Mouse (Mus musculus) brain, adult 2 months (tissue): ENCODE measurements around the gene Ifrd1.
A peak's percentile ranks its signal among the peaks of the same experiment; 100 is the strongest.
"Not testable (repeated sequence)": the region's sequence is repeated elsewhere in the genome, so short reads cannot be mapped to it uniquely, and the experiment has no call there.

Experiments
- DNase-seq: peaks from one replicate; pipeline ENCODE4 v3.0.0; 2011; ENCODE audit warnings: low read depth, low spot score

The Ifrd1 gene

DNA sequence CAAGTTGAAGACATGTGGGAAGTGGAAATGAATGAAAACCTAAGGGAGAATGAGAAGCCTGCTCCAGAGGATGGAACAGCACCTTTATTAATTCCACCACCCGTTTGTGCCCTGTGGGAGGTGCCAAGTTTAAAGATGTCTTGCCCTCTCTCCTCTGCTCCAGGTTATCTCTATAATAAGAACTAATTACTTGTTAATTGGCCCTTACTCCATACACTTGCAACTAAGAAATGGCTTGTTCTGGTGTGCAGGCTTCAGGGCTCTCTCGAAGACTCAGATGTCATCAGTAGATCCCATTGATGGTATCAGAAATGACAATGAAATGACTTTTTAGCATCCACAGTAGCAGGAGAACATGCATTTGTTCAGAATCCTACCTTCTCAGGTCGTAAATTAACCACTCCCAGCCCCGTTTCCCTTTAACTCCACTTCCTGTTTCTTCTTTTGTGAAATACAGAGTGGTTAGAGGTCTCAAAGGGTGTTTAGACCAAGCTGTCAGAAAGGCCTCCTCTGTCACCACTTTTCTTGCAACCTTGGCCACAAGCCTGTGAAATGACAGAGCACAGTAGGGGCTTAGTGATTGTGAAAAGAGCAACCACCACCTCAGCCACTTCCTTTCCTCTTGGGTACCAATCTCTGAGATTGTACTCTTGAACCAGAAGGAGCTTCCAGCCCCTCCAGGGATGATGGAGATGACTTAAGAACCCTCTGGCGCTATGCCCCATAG, at the start of gene Ifrd1:
TSS of gene Ifrd1 (minus strand) at position 51 of the 727 bp plus-strand sequence.
- no peak for DNase-seq

DNA sequence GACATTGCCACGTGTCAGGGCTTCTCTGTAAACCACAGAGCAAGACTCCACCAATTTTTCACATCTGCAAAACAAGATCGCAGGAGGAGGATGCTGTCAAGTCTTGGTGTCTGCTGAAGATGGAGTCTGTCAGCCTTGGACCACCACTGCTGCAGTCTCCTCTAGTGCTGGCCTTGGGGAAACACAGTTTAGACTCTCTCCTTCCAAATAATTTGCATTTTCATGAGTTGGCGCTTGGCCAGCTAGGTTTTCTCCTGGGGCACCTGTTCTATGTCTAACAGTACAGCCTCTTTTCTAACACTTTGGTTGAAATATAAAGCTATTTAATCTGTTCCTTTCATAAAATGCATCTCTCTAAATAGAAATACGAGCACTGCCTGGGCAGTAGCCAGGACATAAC, 38.2 kb upstream of the Ifrd1 start:
- DNase-seq: no peak

DNA sequence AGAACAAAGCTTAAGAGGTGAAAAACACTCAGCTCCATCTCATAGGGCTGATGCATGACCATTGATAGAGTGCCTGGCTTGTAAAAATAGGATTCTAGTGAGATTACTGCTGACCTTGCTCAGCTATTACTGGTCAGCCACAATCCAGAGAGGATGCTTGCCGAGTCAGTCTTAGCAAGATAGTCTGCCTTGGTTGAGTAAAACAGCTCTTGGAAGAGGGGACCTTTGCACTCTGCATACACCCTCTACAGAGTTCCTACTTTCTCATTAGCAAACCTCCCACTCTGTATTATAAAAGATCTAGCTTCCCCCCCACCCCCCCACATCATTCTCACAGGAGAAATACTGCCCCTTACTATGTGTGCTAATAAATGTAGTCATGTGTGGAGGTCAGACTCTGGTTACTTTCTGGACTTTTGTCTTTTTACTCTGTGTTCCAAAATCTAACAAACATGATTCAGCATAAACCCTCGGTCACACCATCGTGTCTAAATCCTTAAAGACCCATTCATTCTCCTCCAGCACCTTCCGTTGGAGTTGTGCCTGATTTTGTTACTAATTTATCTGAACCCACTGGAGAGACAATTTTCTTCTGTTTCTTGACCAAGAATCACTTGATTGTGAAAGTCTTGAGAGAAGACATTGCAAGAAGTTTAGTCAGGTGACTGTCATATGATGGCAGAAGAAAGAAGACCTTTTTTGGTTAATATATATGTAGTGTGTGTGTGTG, 32.5 kb upstream of the Ifrd1 start:
- no peak for DNase-seq

DNA sequence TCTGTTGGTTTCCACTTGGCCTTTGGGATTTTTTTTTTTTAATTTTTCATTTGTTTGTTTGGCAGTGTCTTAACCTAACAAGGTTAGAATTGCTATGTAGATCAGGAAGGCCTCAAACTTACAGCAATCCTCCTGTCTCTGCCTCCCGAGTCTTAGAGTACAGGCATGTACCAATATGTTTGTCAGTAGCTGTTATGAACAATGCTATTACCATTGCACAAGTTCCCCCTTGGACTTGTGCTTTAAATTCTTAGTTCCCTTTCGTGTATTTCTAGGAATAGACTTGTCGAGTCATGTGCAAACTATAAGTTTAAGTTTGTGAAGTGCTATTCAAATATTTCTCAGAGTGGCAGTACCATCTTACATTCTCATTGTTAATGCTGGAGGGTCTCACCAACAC, 29.3 kb upstream of the Ifrd1 start:
- DNase-seq: no peak

DNA sequence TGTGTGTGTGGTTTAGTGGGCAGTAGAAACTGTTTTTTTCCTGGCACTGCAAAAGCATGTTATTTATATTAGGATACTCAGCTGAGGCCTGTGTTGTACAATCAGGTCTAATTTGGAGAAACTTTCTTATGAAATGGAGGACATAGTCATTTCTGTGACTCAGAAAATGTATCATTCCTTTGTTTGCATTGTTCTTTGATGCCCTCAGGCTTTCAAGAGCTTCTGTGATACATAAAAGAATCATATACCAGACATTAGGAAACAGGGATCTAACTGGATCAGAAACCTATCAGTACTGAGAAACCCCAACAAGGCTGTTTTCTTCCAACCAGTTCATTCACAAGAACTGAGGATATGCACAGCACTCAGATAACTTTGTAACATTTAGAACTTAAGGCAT, 26.6 kb upstream of the Ifrd1 start:
- DNase-seq: no peak

DNA sequence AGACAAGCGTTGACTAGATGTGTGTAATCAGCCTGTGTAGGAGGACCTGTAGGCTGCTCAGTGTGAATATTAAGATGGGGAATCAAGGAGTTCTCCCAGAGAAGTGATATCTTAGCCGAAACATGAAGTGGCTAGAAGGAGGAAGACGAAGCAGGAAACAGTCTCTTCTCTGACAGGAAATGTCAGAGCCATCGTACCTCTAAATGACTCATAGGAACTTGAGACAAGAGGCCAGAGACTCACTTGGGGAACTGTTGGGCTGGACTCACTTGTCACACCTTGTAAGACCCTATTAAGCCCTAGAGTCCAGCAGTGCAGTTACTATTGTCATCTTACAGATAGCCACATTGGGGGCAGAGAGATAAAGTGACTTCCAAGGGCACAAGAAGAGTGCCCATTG, 25.0 kb upstream of the Ifrd1 start:
- DNase-seq: peak; percentile 22

DNA sequence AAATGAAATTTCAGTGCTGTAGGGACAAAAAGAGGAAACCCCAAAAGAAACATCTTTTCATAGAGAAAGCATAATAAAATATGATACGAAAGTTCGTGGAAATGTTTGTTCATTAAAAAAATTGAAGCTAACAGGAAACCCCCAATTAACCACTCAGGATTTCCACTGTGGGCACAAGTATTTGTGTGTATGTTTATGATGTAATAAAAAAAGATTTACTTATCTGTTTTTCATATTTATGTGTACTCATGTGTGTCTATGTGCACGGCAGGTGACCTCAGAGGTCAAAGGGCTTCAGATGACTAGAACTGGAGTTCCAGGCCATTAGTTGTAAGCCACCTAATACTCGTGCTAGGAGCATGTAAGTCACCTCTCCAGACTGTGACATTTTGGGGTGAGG, 24.4 kb upstream of the Ifrd1 start:
- no peak for DNase-seq

DNA sequence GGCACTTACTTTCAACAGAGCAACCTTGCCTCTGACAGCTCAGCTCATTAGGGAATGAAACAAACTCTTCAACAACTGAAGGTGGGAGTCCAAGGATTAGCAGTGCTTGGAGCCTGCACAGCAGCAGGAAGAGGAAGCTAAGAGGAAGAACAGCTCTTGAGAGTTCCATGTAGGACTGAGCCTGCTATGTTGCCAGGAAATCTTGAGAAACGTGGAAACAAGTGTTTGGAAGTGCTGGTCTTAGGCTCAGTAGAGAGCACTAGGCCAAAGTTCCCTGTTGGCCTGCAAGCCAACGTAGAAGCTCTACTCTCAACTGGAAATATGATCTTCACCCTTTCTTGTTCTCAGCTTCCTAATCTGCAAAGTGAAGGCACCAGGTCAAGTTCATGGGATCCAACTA, 20.0 kb upstream of the Ifrd1 start:
- DNase-seq: no peak

DNA sequence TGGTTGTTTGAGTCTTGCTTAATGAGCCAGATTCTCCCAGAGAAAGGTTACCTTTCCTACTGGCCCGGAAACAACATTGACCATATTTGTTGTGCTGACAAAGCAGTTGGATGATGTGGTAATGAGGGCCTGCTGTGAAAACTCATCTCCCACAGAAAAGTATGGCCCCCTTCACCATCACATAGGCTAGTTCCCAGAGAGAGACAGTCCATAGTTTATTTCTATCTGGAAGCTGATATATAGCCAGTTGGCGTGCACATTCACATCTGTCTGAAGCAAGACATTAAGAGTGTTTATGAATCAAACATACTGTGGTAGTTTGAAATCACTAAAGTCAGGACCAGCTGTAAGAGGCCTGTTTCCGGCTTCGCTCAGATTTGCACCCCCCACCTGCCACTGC, 15.4 kb upstream of the Ifrd1 start:
- no peak for DNase-seq

DNA sequence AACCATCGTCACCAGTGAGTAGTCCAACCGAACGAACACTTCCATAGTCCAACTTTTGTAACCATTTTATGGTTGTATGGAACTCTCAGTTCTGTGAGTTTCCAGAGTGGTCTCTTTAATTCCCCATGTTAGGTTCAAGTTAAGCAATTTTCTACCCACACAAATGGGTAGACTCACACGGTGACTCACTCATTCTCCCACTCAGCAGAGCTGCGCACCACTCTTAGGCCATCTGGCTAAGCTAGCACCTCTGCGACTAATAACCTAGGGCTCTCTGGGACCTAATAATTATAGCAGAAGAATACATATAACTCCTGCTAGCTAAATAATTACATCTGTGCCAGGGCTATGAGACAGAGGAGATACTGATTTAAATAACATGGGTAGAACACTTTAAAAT, 14.7 kb upstream of the Ifrd1 start:
- peak; percentile 88 for DNase-seq

DNA sequence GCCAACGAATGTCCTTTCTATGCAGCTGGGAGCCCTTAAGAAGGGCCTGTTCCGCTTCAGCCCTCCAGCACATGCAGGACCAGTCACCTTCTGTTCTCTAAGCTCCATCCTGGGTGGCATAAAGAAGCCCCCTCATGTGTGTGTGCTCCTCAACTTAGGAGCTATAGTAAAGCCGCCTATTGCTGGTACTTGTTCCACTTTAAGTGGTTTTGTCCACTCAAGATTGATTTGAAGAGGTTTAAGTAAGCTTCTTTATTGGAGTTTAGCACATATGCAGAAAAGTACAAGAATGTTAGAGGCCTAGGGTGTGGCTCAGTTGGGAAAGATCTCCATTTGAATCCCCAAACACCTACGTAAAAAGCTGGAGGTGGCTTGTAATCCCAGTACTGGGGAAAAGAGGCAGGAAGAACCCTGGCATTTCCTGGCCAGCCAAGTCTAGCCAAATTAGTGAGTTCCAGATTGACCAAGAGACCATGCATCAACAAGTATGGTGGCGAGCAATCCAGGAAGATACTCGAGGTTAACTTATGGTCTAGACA, 10.2 kb upstream of the Ifrd1 start:
- no peak for DNase-seq

DNA sequence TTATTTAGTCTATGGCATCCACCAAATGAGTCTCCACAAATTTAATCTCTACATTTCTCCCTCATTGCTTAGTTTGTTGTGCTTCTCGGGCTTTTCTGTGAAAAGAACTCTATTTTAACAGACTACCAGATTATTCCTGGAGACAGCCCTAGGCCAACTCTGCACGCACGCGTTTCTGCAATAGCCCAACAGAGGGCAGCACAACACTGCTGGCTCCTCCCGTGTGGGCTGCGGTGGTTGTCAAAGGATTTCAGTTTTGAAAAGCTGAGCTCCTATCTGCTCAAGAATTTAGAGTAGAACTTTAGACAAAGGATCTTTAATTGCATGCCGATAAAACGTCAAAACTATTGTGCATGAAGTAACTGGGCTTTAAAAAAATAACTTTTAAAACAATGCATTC, 8.9 kb upstream of the Ifrd1 start:
- DNase-seq: peak; percentile 87

DNA sequence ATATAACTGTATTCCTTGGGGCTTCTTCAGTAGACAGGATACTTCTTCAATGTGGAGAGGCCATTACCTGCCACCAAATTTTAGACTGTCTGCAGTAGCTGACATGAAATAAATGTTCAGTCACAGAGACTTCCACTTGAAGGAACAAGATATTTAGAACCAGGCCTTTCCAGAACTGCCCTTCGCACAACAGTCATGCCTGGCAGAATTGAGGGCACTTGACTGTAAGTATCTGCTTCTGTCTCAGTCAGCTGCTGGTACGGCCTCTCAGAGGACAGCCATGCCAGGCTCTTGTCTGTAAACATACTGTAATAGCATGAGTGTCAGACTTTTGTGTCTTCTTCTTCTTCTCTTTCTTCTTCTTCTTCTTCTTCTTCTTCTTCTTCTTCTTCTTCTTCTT, 8.2 kb upstream of the Ifrd1 start:
- DNase-seq: no peak

DNA sequence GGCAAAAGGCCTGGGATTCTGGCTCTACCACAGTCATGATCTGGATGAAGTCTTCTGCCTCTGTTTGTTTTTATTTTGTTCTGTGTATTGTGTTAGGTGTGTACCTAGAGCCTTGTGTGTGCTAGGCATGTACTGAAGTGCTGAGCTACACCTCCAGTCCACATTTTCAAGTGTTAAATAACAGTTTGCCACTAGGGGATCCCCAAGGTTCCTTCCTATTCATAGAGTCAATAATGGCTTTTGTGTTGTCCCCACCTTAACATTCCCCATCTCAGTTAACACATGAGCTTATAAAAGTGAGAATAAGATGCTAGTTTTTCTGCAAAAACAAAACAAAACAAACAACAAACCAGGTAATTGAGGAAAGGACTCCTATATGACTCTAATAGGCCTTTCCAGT, 7.7 kb upstream of the Ifrd1 start:
- peak; percentile 23 for DNase-seq

DNA sequence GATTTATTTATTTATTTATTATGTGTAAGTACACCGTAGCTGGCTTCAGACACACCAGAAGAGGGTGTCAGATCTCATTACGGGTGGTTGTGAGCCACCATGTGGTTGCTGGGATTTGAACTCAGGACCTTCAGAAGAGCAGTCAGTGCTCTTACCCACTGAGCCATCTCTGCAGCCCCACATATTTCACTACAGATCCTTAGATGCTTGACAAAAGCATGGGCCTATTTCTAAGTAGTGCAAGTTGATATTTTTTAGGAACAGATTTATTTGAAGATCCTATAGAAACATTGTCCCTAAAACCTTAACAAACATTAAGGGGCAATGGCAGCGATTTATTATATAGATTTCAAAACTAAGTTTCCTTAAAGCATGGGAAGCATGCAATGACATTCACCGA, 7.0 kb upstream of the Ifrd1 start:
- DNase-seq: not testable (repeated sequence)

DNA sequence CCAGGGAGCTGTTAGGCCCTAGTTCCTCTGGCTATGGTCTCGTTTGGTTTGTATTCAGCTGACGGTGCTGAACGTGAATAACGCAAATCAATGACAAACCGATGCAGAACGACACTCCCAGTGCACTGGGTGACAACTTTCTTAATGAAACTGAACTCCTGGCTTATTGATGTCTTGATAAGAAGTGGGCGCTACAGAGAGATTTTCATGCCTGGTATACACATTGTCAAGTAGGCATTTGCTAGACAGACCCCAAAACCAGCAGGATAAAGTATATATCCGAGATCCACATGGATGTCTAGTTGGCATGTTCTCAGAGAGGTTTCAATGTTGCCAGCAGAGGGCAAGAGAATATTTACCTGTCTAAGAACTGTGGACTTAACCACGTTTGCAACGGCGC, 6.4 kb upstream of the Ifrd1 start:
- DNase-seq: no peak

DNA sequence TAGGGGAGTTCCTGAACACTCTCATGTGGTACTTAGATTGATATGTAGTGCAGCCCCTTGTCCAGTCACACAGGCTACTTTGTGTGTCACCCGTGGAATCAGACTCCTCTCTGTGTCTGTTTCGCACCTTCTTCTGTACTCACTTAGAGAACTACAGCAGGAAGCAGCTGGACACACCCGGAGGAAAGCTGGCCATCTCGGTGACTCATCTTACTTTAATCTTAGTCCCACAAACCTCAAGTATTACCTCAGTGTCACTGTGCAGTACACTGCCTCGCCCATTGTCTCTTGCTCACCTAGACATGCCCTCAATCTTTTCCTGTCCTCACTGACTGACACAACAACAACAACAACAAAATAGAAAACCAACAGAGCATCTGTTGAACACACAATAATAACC, 4.9 kb upstream of the Ifrd1 start:
- no peak for DNase-seq

DNA sequence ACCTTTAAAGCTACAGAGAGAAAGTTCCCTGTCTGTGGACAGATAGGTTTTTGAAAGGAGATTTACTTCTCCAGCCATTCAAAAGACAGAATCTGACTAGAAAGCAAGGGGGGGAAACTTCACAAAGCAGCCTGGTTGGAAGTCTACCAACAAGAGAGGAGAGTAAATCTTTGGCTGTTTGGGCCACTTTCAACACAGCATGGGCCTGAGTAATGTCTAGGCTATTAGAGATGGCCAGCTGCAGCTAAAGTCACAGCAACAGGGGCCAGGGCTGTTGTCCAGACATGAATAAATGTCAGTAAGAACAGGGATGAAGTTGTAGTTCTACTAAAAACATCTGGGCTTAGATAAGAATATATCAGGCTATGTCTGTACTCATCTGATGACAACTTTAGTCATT, 2.0 kb upstream of the Ifrd1 start:
- DNase-seq: no peak

DNA sequence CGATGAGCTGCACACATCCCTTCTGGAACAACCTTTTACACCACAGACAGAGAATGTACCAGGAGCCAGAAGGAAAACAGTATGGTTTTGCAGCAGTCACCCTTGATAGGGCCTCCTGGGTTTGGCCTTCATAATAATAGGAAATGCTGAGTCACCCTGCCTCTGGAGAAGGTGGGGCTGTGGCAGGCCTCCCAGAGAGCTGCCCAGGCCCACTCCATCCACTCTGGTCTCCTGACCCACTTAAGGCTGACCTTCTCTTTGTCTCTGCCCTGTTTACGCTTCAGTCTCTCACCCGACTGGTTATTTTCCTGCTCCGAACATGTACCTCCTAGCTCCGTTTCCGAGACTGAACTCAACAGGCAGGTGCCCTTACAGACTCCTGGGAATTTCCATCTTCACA, 328 bp downstream of the Ifrd1 start:
- no peak for DNase-seq

DNA sequence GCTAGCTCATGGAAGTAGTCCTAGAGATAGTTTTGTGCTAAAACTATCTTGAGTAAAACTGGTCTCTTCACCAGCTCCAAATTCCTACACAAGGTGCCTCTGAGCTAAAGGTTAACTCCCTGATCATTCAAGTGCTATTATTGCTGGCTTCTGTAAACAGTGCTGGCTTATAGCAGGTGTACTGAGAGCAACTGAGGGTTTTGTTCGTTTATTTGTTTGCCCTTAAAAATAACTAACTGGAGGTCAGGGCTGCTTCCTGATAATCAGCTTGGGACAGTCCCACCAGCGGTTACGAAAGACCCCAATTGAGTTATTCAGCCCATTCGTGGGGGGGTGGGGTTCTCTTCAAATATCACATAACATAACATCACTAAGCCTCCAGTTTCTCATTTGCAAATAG, 920 bp downstream of the Ifrd1 start:
- no peak for DNase-seq

DNA sequence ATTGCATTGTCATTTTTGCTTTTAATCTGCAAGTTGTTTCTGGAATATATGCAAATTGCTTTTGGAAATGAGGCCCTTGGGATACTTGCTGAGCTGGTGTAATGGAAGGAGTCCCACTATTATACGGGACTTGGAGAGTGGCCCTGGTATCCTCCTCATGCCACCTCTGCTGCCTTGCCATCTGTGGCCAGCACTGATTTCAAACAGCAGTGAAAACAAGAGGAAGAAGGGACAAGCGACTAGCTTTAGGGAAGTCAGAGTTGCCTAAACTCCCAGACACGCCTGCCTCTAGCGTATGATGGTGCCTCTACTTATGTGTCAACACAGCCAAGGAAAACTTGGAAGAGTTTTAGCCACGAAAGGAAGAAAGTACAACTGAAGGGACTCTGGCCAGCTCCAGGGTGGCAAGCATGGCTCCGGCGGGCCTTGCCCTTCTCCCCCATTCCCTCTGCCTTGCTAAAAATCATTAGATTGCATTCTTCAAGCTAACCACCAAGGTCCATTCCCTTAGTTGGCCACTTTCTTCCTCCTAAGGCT, 2.8 kb downstream of the Ifrd1 start:
- DNase-seq: no peak

DNA sequence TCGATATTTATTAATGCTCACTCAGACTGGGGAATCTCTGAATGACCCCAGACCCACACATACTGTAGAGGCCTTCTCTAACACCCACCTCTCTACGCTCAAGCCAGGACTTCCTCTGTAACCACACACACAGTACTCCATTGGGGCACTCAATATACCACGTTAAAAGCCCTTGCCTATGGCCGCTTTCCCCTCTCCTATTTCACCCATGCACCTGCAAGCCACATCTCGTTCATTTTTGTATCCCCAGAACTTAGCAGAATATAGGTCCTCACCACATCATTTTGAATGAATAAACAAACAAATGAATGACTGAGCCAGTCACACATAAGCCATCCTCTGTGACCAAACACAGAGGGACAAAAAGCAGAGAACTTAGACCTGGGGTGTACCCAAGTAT, 3.4 kb downstream of the Ifrd1 start:
- no peak for DNase-seq

DNA sequence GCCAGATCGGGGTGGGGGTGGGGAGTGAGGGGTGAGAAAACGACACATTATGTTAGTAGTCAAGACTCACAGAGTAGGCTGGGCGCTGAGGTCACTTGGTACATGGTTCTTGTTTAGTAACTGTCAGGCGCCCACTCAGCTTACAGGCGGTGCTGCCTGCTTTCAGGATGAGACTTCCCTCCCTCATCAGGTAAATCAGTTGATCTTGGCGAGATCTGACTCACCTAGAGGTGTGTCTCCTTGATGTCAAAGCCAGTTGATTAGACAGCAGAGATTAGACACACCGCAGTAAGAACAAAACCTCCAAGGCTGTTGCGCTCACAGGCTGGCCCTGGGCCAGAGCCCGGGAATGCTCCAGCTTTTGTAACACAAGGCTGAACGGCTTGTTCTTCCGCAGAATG, 4.5 kb downstream of the Ifrd1 start:
- peak; percentile 50 for DNase-seq
